ENCODE assay signal across 10 mouse cellular contexts in the genomic region with DNA sequence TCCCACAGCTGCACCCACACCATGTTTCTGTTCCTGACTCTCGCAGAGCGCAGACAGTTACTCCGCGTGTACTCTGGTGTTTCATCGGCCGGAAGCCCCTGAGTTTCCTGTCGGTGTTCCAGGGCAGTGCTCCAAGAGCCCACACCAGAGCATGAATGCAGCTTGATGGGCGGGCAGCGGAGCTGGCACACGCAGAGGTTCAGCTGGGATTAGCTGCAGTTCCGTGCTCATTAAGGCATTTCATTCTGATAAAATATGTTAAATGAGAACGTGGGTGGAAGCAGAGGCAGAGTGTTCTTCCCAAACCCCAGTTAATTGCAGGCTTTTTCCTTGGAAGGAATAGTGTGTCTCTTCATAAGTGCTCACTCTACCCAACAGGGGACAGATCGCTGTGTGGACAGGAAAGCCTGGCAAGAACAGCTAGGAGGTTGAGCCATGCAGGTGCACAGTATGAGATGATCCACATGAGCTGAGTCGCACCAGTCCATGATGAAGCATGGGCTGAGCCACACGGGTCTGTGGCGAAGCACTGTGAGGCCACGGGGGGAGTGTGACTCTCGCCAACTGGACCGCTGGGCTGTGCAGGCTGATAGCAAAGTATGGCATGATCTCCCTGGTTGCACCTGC.
DNase-seq lines count a peak whose midpoint lies in the region; ATAC-seq lines count a peak whose summit lies in the region.
"Had no signal": no experiment of that assay in that cellular context is flagged by ENCODE, and none has a peak within 500 bp of the region (broad histone marks: within the 10 kb centered on the region; RNA-seq: fewer than 3 reads in every experiment).

No protein-coding gene starts in this region.

- DNase-seq in embryonic facial prominence, embryonic 14.5 days (ENCODE audit: low spot score), result peak; percentile 41
- no peak for DNase-seq in embryonic facial prominence, embryonic 10.5 days (ENCODE audit: low spot score)
- no peak for DNase-seq in midbrain, embryonic 10.5 days (ENCODE audit: low spot score)
- DNase-seq in left cerebral cortex, adult 9 months (ENCODE audit: low spot score in 2 of 2), result peak; percentile 74 to 78
- peak; percentile 69 for DNase-seq in testis, postnatal 14 days (ENCODE audit: low spot score)
- DNase-seq in adrenal gland, postnatal 14 days, result no peak

- H3K4me3 ChIP-seq in embryonic facial prominence, embryonic 14.5 days (ENCODE audit: low read depth, low read length), result no peak overlapping the region
- no peak overlapping the region for H3K4me3 ChIP-seq in embryonic facial prominence, embryonic 10.5 days
- H3K4me3 ChIP-seq in midbrain, embryonic 13.5 days (replicated peaks), result no peak overlapping the region
- H3K4me3 ChIP-seq in midbrain, embryonic 10.5 days, result no peak overlapping the region
- H3K4me3 ChIP-seq: limb, embryonic 12.5 days had no signal

- H3K27ac ChIP-seq in embryonic facial prominence, embryonic 14.5 days (replicated peaks; ENCODE audit: low read depth, low read length), result no peak overlapping the region
- H3K27ac ChIP-seq in embryonic facial prominence, embryonic 10.5 days (replicated peaks), result no peak overlapping the region
- H3K27ac ChIP-seq in midbrain, embryonic 13.5 days, result no peak overlapping the region
- H3K27ac ChIP-seq in midbrain, embryonic 10.5 days (replicated peaks), result no peak overlapping the region

- no peaks in the 10 kb centered on the region for H3K9me3 ChIP-seq in embryonic facial prominence, embryonic 14.5 days (ENCODE audit: control insufficient read depth, low read length)
- no peaks in the 10 kb centered on the region for H3K9me3 ChIP-seq in embryonic facial prominence, embryonic 10.5 days
- no peaks in the 10 kb centered on the region for H3K9me3 ChIP-seq in midbrain, embryonic 13.5 days
- H3K9me3 ChIP-seq in midbrain, embryonic 10.5 days (replicated peaks), result no peaks in the 10 kb centered on the region
- H3K9me3 ChIP-seq: limb, embryonic 12.5 days had no signal

- H3K9ac ChIP-seq in embryonic facial prominence, embryonic 14.5 days (ENCODE audit: low read depth, low read length), result no peak overlapping the region
- H3K9ac ChIP-seq in midbrain, embryonic 13.5 days (replicated peaks), result no peak overlapping the region
- H3K9ac ChIP-seq: limb, embryonic 12.5 days had no signal

- WGBS in embryonic facial prominence, embryonic 14.5 days, result 74% methylated on average over 19 of the region's 19 CpGs
- WGBS in embryonic facial prominence, embryonic 10.5 days, result 91% methylated on average over 19 of the region's 19 CpGs
- 83% methylated on average over 19 of the region's 19 CpGs for WGBS in midbrain, embryonic 13.5 days
- 90% methylated on average over 19 of the region's 19 CpGs for WGBS in midbrain, embryonic 10.5 days

- no peaks in the 10 kb centered on the region for H3K36me3 ChIP-seq in embryonic facial prominence, embryonic 14.5 days (ENCODE audit: control insufficient read depth, insufficient read depth, low read length)
- H3K36me3 ChIP-seq in embryonic facial prominence, embryonic 10.5 days (replicated peaks), result no peaks in the 10 kb centered on the region
- no peaks in the 10 kb centered on the region for H3K36me3 ChIP-seq in midbrain, embryonic 13.5 days
- H3K36me3 ChIP-seq in midbrain, embryonic 10.5 days, result no peaks in the 10 kb centered on the region
- H3K36me3 ChIP-seq: limb, embryonic 12.5 days had no signal

- 0 out of 2 replicates have a peak, but pooled peaks have one; percentile 21 for ATAC-seq in embryonic facial prominence, embryonic 14.5 days (ENCODE audit: low read depth)
- ATAC-seq in midbrain, embryonic 13.5 days, result peak; percentile 46
- ATAC-seq in megakaryocyte-erythroid progenitor cell, adult 5-6 weeks (replicated peaks; ENCODE audit: low FRiP score, low TSS enrichment, poor library complexity, severe bottlenecking), result no peak
- ATAC-seq: activated CD4-positive, CD25-positive, alpha-beta regulatory T cell, adult 4 months had no signal

- H3K4me1 ChIP-seq in embryonic facial prominence, embryonic 14.5 days (ENCODE audit: control insufficient read depth, insufficient read depth, low read length), result peaks cover 4% of the 10 kb centered on the region; the same call in 1 of the 2 replicates
- H3K4me1 ChIP-seq in embryonic facial prominence, embryonic 10.5 days, result peaks cover 16% of the 10 kb centered on the region; the same call in 1 of the 2 replicates
- peaks cover 19% of the 10 kb centered on the region for H3K4me1 ChIP-seq in midbrain, embryonic 13.5 days (replicated peaks)
- H3K4me1 ChIP-seq in midbrain, embryonic 10.5 days, result no peaks in the 10 kb centered on the region

- no peak overlapping the region for H3K4me2 ChIP-seq in embryonic facial prominence, embryonic 14.5 days (ENCODE audit: low read depth, low read length)
- H3K4me2 ChIP-seq in midbrain, embryonic 13.5 days (replicated peaks), result no peak overlapping the region
- H3K4me2 ChIP-seq: limb, embryonic 12.5 days had no signal

- H3K27me3 ChIP-seq in embryonic facial prominence, embryonic 14.5 days (replicated peaks; ENCODE audit: control insufficient read depth, insufficient read depth, low read length), result peaks cover 3% of the 10 kb centered on the region; the same call in 1 of the 2 replicates
- peaks cover under 1% of the 10 kb centered on the region; the same call in 1 of the 2 replicates for H3K27me3 ChIP-seq in embryonic facial prominence, embryonic 10.5 days (replicated peaks; ENCODE audit: low read depth, poor library complexity, severe bottlenecking)
- H3K27me3 ChIP-seq in midbrain, embryonic 13.5 days, result no peaks in the 10 kb centered on the region
- no peaks in the 10 kb centered on the region for H3K27me3 ChIP-seq in midbrain, embryonic 10.5 days (ENCODE audit: low read depth, poor library complexity, severe bottlenecking)

Comparison
In these comparisons a context has a peak if more than half of its experiments do, and no peak if none do; other contexts are left out.
1. DNase-seq: peak in embryonic facial prominence, embryonic 14.5 days (single experiment), left cerebral cortex, adult 9 months (2 of 2) and testis, postnatal 14 days (single experiment); none in embryonic facial prominence, embryonic 10.5 days (single experiment), midbrain, embryonic 10.5 days (single experiment) and adrenal gland, postnatal 14 days (single experiment).